Mouse (Mus musculus) liver, embryonic 14.5 days (tissue): ENCODE data around the gene Lrba. TPM values are rescaled to one million over a fixed set of nuclear protein-coding genes. Genes with fewer than 3 reads are reported as not detected.

ENCODE experiments used
- ATAC-seq: fragments of 200-750 bp; cut with Nextera tagmentation; 2 replicates; pipeline ENCODE4 v1.8.0; 2017; ENCODE audit warnings: moderate number of reproducible peaks, mild to moderate bottlenecking, moderate library complexity; ENCODE audit not compliant: insufficient read depth
- DNase-seq, 3 experiments: peaks; one replicate each; pipeline ENCODE4 v3.0.0-alpha.2; 2012 to 2013; ENCODE audit warnings: low read depth in 3 of 3, low spot score in 3 of 3
- H3K27ac ChIP-seq: fragments of 300-500 bp; sonication (generic); 2 replicates; pipeline ENCODE4 v1.5.1; 2014; ENCODE audit warnings: moderate library complexity, mild to moderate bottlenecking, control low read depth, inconsistent platforms
- H3K27me3 ChIP-seq: fragments of 300-500 bp; sonication (generic); 2 replicates; pipeline ENCODE4 v1.6.1; 2014; ENCODE audit warnings: mild to moderate bottlenecking, low read length, moderate library complexity; ENCODE audit not compliant: control insufficient read depth, insufficient read depth
- H3K36me3 ChIP-seq: fragments of 300-500 bp; sonication (generic); replicated peaks from 2 replicates; pipeline ENCODE4 v1.6.1; 2014; ENCODE audit warnings: low read depth; ENCODE audit not compliant: control insufficient read depth, insufficient read depth
- H3K4me1 ChIP-seq, 2 experiments: fragments of 200-500 bp in 1 of 2; fragments of 300-500 bp in 1 of 2; sonication (generic) in 1 of 2; replicated peaks; 2 replicates each; pipeline ENCODE4 v1.6.1; 2012 to 2014; ENCODE audit warnings: antibody characterized with exemption in 1 of 2, inconsistent platforms in 1 of 2, low read length in 1 of 2; ENCODE audit not compliant: control insufficient read depth in 2 of 2, insufficient read depth in 2 of 2
- H3K4me2 ChIP-seq: fragments of 300-500 bp; sonication (generic); 2 replicates; pipeline ENCODE4 v1.6.1; 2014; ENCODE audit warnings: low read depth, mild to moderate bottlenecking, control low read depth, moderate library complexity
- H3K4me3 ChIP-seq, 2 experiments: fragments of 200-500 bp in 1 of 2; fragments of 300-500 bp in 1 of 2; sonication (generic) in 1 of 2; 2 replicates each; pipeline ENCODE4 v1.5.1; 2012 to 2014; ENCODE audit warnings: low read depth in 2 of 2, low read length in 2 of 2, mild to moderate bottlenecking in 2 of 2, control low read depth in 1 of 2, inconsistent platforms in 1 of 2, moderate library complexity in 1 of 2; ENCODE audit not compliant: insufficient read depth in 1 of 2
- H3K9ac ChIP-seq: fragments of 300-500 bp; sonication (generic); replicated peaks from 2 replicates; pipeline ENCODE4 v1.6.1; 2014; ENCODE audit warnings: mild to moderate bottlenecking, control low read depth, moderate library complexity
- H3K9me3 ChIP-seq: fragments of 300-500 bp; sonication (generic); 2 replicates; pipeline ENCODE4 v1.6.1; 2016; ENCODE audit warnings: low read length, mixed read lengths; ENCODE audit not compliant: control insufficient read depth
- CTCF ChIP-seq: IDR thresholded peaks from 2 replicates; pipeline ENCODE4 v1.5.1; 2016; ENCODE audit warnings: antibody characterized with exemption, low read depth, control low read depth
- EP300 ChIP-seq: IDR thresholded peaks from 2 replicates; pipeline ENCODE4 v1.6.1; 2016; ENCODE audit warnings: antibody characterized with exemption, low read depth
- WGBS: fragments of 180-500 bp; shearing (Covaris S2); extraction: QIAGEN DNeasy Blood & Tissue Kit; methylation state at CpG from one replicate; pipeline ENCODE4 v1.1.7; 2014; ENCODE audit not compliant: insufficient replicate concordance; 5-methylcytosine and 5-hydroxymethylcytosine counted together
- polyA plus RNA-seq, 2 experiments: library from polyadenylated mRNA; depleted of rRNA in 1 of 2; stranded (reverse) in 1 of 2; unstranded in 1 of 2; fragments of >200 nt; fragmentation: Nextera tagmentation in 1 of 2; extraction: Ambion mirVana in 1 of 2; gene quantifications; 2 replicates each; pipeline versions ENCODE4 v1.2.1 to v1.2.3; 2012 to 2014

Gene Lrba
- polyA plus RNA-seq, 2 experiments: 3.7 to 4.4 TPM

DNA sequence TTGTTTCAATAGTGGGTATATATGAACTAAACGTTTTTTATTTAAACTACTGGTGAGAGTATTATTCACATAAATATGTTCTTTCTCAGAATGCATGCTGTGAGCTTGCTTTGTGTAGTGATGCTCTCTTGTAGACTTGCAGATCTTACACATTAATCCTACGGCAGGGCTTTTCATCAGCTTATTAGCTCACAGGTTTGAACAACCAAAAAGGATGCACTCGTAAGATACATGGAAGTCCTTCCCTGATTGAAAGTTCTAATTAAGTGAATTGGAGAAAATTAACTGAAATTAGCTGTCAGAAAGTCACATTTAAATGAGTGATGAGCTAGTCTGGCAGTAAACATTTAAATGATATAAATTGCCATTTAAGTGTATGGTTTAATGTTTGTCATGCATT, 488.3 kb downstream of the Lrba start:
- no peak for ATAC-seq
- no peak overlapping the region for H3K9ac ChIP-seq
- WGBS: 59% methylated on average over 3 of the region's 3 CpGs

DNA sequence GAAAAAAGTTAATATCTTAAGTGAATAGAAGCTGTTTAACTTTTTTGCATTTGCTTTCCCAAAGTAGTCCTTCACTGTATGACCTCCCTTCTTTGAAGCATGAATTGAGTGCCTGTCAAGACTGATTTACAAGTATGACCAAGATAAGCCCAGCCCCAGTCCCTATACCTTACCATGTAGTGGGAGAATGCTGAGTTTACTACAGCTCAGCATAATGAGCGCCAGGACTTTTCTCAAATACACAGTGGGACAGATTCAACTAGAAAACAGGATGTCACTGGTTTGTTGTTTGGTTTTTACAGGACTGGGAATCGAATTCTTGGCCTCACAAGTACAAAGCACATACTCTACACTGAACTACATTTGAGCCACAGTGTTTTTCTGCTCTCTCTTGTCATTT, 490.0 kb downstream of the Lrba start:
- no peak overlapping the region for H3K27ac ChIP-seq
- WGBS: 43% methylated on average over 2 of the region's 2 CpGs
- no peaks in the 10 kb centered on the region for H3K27me3 ChIP-seq
- no peaks in the 10 kb centered on the region for H3K4me1 ChIP-seq
- H3K9me3 ChIP-seq: no peaks in the 10 kb centered on the region
- ATAC-seq (no peak), DNase-seq (no peak)
- no peak overlapping the region for H3K4me2 ChIP-seq
- TF ChIP-seq EP300 (no peak), CTCF (no peak)
- no peaks in the 10 kb centered on the region for H3K36me3 ChIP-seq
- no peak overlapping the region for H3K4me3 ChIP-seq
- H3K9ac ChIP-seq: no peak overlapping the region

More for the DNA sequence above, 488.3 kb downstream of the Lrba start:
- TF ChIP-seq EP300 (no peak), CTCF (no peak)
- Histone ChIP-seq H3K9me3 (no peaks in the 10 kb centered on the region), H3K27me3 (no peaks in the 10 kb centered on the region), H3K27ac (no peak overlapping the region), H3K4me3 (no peak overlapping the region), H3K4me2 (no peak overlapping the region), H3K36me3 (no peaks in the 10 kb centered on the region), H3K4me1 (no peaks in the 10 kb centered on the region)
- no peak for DNase-seq

DNA sequence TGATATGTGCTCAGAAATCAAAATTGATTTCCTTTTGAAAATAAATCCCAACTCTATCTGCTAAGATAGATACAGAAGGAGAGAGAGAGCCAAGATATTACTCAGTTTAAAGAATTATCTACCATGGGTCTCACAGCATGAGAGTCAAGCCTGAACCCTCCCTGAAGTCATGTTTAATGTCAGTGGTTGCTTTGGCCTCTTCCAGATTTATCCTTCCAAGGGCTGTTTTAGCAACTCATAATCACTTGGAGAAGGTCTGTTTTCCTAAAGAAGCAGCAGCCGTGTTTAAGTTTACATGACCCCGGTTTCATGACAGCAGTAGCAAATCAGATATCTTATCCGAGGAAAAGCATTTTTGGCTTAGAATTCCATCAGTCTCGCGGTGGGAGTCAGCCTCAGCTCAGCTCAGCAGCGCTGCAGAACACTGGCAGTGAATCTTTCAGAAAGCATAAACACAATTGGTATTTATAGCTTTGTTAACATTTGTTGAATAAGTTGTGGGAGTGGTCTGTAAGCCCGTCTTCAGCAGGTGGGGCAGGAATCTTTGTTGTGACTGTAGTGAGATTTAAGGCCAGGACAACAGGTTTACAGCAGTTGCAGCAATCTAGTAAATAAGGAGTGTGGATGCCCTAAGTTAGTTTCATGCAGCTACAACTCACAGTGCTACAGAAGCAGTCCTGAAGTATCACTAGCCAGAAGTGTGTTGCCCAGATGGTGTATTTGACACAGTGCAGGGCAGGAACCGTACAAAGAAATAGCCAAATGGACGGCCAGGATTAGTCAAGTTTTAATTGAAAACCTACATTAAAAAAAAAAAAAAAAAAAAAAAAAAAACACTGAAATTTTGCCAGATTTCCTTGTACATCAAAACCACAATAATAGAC, 499.2 kb downstream of the Lrba start:
- no peak for DNase-seq
- Histone ChIP-seq H3K4me2 (no peak overlapping the region), H3K4me1 (no peaks in the 10 kb centered on the region), H3K27me3 (no peaks in the 10 kb centered on the region), H3K9me3 (no peaks in the 10 kb centered on the region), H3K9ac (no peak overlapping the region), H3K27ac (no peak overlapping the region), H3K4me3 (no peak overlapping the region), H3K36me3 (no peaks in the 10 kb centered on the region)
- no peak for TF ChIP-seq CTCF
- no peak for TF ChIP-seq EP300
- 56% methylated on average over 9 of the region's 9 CpGs for WGBS
- ATAC-seq: no peak

DNA sequence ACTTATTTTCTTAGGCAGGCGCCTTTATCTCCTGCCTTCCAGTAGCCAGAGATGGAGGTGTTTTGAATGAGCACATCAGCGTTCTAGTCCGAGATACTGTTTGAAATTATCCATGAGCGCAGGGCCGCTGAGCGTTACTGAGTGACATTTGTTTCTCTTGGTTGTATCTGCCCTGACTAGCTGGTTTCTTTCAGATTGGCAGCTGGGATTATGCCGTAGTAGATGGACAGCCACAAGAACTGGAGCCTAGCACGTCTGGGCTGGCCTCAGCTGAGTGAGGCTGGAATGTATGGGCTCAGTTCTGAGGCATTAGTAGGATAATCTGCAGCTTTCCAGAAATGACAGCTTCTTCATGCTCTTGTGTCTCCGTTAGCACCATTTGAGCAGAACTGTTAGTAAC, 500.6 kb downstream of the Lrba start:
- Histone ChIP-seq H3K36me3 (no peaks in the 10 kb centered on the region), H3K27me3 (no peaks in the 10 kb centered on the region), H3K4me2 (no peak overlapping the region), H3K27ac (no peak overlapping the region), H3K9me3 (no peaks in the 10 kb centered on the region), H3K4me3 (no peak overlapping the region), H3K4me1 (no peaks in the 10 kb centered on the region), H3K9ac (no peak overlapping the region)
- ATAC-seq (no peak), DNase-seq (no peak)
- no peak for TF ChIP-seq EP300
- no peak for TF ChIP-seq CTCF
- WGBS: 57% methylated on average over 9 of the region's 9 CpGs

DNA sequence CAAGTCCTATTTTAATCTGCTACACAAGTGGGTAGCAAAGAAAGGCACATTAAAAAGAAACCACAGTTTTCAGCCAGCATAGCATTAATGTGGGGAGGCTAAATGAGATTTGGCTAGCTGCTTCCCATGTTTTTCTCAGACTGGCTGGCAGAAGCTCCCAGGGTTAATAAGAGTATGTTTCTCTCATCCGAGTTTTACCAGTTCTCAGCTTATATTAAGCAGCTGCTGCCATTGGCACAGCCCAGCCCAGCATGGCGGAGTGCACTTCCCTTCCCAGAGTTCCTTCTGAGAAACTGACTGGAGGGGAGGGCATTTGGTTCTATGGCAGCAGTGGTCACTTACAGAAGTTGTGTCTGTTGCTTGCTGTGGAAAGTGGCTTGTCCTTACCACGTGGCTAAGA, 514.4 kb downstream of the Lrba start:
- ATAC-seq: no peak
- no peak for TF ChIP-seq EP300
- TF ChIP-seq CTCF: no peak
- WGBS: 71% methylated on average over 3 of the region's 3 CpGs

More for the DNA sequence above, 514.4 kb downstream of the Lrba start:
- Histone ChIP-seq H3K27me3 (no peaks in the 10 kb centered on the region), H3K4me1 (no peaks in the 10 kb centered on the region), H3K4me2 (no peak overlapping the region), H3K27ac (no peak overlapping the region), H3K36me3 (no peaks in the 10 kb centered on the region), H3K9ac (no peak overlapping the region), H3K9me3 (no peaks in the 10 kb centered on the region), H3K4me3 (no peak overlapping the region)
- DNase-seq: no peak
